Mouse (Mus musculus): ENCODE measurements around the gene Nup155. TPM values are rescaled to one million over a fixed set of nuclear protein-coding genes. Genes with fewer than 3 reads are reported as not detected.

Gene Nup155
- polyA plus RNA-seq (2017; shearing (Covaris generic)): 12.7 TPM

GRCm38 (mm10) chr15:8108966-8109743, at the start of gene Nup155:
Nup155 (plus strand) TSS chr15:8109273.

DNA sequence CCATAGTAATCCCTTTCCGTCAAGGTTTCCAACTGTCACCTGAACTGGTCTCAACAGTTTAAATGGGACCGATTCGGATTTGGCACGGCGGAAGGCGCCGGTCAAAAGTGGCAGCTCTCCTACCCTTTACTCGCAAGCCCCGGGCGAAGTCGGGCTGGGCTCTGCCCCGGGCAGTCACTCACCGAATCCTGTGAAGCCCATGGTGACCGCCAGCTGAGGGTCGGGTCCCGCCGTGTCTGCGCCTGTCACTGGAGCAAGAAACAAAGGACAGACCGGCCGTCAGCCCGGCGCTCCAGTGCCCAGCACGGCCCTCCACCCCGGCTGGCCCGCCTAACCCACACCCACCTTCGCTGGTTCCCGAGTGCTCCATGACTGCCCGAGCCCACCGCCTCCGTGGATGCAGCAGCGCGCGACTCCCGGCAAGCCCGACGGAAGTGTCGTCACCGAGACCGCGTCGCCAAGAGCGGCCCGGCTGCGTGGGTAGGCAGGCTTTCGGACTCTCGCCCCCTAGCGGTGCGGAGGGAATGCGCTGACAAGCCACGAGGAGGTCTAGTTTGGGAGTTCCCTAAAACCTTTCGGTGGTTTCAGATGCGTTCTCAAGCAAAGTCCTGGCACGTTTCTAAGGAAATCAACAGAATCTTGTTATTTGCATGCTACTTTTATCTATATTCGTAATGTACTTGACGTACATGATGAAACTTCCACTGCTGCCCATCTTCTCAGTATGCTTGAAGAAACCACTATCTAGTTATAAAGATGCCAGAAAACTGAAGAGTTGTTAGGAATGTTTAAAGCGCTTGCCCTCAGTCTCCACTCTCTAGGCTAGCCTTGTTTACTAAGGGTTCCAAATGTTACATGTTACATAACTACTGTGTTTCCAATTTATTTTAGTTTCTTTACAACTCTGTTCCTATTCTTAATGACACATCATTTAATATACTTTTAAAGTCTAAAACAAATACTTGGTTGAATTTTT, 10.0 kb upstream of the Nup155 start, which contains the start of gene Wdr70:
Gene Wdr70 (minus strand): TSS at position 436 of the 976 bp plus-strand sequence.

GRCm38 (mm10) chr15:8168591-8169265, 59.7 kb downstream of the Nup155 start, which contains the start of gene Cplane1:
Cplane1 (plus strand) TSS chr15:8169106.

Other genes with a start within 250 kb of the Nup155 start
- 38.1 TPM for gene Wdr70, start 10.1 kb upstream of the Nup155 start, polyA plus RNA-seq (2017; shearing (Covaris generic))
- 17.6 TPM for gene Cplane1, start 59.8 kb downstream of the Nup155 start, polyA plus RNA-seq (2017; shearing (Covaris generic))